In the genomic region with DNA sequence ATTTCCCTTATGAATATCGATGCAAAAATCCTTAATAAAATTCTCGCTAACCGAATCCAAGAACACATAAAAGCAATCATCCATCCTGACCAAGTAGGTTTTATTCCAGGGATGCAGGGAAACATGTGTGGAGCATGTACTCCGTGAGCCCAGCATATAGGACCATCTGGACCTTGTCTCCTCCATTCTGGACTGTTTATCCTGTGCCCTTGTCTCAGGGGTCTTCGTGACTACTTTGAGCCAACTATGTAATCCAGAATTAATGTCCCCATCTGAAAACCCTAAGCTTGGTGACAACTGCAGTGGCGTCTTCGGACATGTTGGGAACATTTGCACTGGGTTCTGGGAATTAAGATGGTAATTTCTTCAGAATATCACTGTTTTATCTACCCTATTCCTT, we compare ENCODE assay signal across 35 mouse cellular contexts.
"Had no signal": no experiment of that assay in that cellular context is flagged by ENCODE, and none has a peak within 500 bp of the region (broad histone marks: within the 10 kb centered on the region; RNA-seq: fewer than 3 reads in every experiment).

No protein-coding gene starts in this region.

- ATAC-seq: hindbrain, embryonic 16.5 days; hindbrain, postnatal 0 days; inflammation-experienced regulatory T-cells, adult 6 months; intestine, embryonic 15.5 days; intestine, embryonic 16.5 days; intestine, postnatal 0 days had no signal

- H3K27me3 ChIP-seq: heart, embryonic 12.5 days; heart, embryonic 13.5 days; heart, embryonic 15.5 days; hindbrain, embryonic 15.5 days; intestine, embryonic 15.5 days; kidney, embryonic 15.5 days had no signal

- DNase-seq: heart, postnatal 10 days; heart, postnatal 14 days; heart, postnatal 36 days; heart, postnatal 4 days; kidney, adult 11 months; kidney, adult 18-20 months; kidney, adult 2 months; kidney, adult 8-10 months; kidney, adult 9 months; kidney, postnatal 10 days; kidney, postnatal 14 days; kidney, postnatal 25 days; kidney, postnatal 36 days; kidney, postnatal 4 days; layer of hippocampus, adult 9-11 months; layer of hippocampus, postnatal 36 days had no signal

- H3K36me3 ChIP-seq: heart, embryonic 15.5 days; hindbrain, embryonic 10.5 days; hindbrain, embryonic 12.5 days; hindbrain, embryonic 13.5 days; hindbrain, embryonic 15.5 days; intestine, embryonic 15.5 days had no signal

- H3K9ac ChIP-seq: heart, embryonic 12.5 days; heart, embryonic 13.5 days; heart, embryonic 15.5 days; hindbrain, embryonic 12.5 days; hindbrain, embryonic 13.5 days; hindbrain, embryonic 14.5 days; hindbrain, embryonic 15.5 days; intestine, embryonic 15.5 days; kidney, embryonic 15.5 days had no signal

- H3K9me3 ChIP-seq: heart, embryonic 10.5 days; heart, embryonic 12.5 days; heart, embryonic 13.5 days; heart, embryonic 15.5 days; hindbrain, embryonic 10.5 days; hindbrain, embryonic 12.5 days; hindbrain, embryonic 13.5 days; hindbrain, embryonic 15.5 days; intestine, embryonic 15.5 days; kidney, embryonic 15.5 days had no signal

- H3K27ac ChIP-seq: heart, embryonic 10.5 days; heart, embryonic 13.5 days; heart, embryonic 15.5 days; hindbrain, embryonic 10.5 days; hindbrain, embryonic 12.5 days; hindbrain, embryonic 13.5 days; hindbrain, embryonic 14.5 days; hindbrain, embryonic 15.5 days; hindbrain, postnatal 0 days; intestine, embryonic 15.5 days; kidney, embryonic 15.5 days; kidney, postnatal 0 days; layer of hippocampus, adult 2 months had no signal

- H3K4me2 ChIP-seq: heart, embryonic 11.5 days; heart, embryonic 12.5 days; heart, embryonic 13.5 days; heart, embryonic 15.5 days; hindbrain, embryonic 12.5 days; hindbrain, embryonic 13.5 days; hindbrain, embryonic 14.5 days; hindbrain, embryonic 15.5 days; intestine, embryonic 15.5 days; kidney, embryonic 15.5 days had no signal

- H3K4me3 ChIP-seq: heart, embryonic 10.5 days; heart, embryonic 12.5 days; heart, embryonic 13.5 days; heart, embryonic 15.5 days; hindbrain, embryonic 10.5 days; hindbrain, embryonic 12.5 days; hindbrain, embryonic 13.5 days; hindbrain, embryonic 15.5 days; intestine, embryonic 15.5 days; kidney, embryonic 15.5 days; layer of hippocampus, adult 2 months had no signal
